Mouse (Mus musculus): ENCODE results near the gene Krtcap2. TPM values are rescaled to one million over a fixed set of nuclear protein-coding genes. Genes with fewer than 3 reads are reported as not detected.

Krtcap2 gene
- polyA plus RNA-seq, 1 experiment, result 299 TPM

DNA sequence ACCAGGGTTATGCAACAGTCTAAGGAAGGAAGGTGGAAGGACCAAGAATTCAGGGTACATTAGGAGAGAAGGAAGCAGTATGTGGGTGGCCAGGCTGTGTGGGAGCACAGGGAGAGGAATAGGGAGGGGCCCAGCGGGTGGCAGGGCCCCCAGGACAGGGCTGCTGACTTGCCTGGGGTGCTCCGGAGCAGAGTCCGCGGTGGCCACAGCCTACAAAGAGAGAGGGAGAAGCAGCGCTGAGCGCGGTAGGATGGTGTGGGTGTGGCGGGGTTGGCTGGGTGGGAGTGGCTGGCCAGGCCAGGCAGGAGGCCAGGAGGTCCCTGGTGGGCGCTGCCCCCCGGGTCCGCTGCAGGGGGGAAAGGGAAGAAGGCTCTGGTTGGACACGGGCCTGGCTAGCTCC, 7.3 kb upstream of the Krtcap2 start:
- no peaks in the 10 kb centered on the region for H3K79me3 ChIP-seq (ENCODE audit: low read depth)
- H3K79me2 ChIP-seq (ENCODE audit: control insufficient read depth, insufficient read depth), result no peaks in the 10 kb centered on the region
- H3K36me3 ChIP-seq (ENCODE audit: control insufficient read depth, insufficient read depth), result peaks cover 5% of the 10 kb centered on the region
- H3ac ChIP-seq (ENCODE audit: control insufficient read depth, insufficient read length, low read depth), result no peak overlapping the region
- TF ChIP-seq CTCF (IDR thresholded peaks at IDR 0.05; ENCODE audit: control insufficient read depth, insufficient read depth, insufficient read length) (no peak), CEBPB (IDR thresholded peaks at IDR 0.05; ENCODE audit: low read depth) (no peak), MYOD1 (IDR thresholded peaks at IDR 0.05; ENCODE audit: control insufficient read depth, insufficient read length, low read depth) (no peak), FOSL1 (IDR thresholded peaks at IDR 0.05; ENCODE audit: insufficient read depth, low read length, poor library complexity, severe bottlenecking) (no peak), MAX (IDR thresholded peaks at IDR 0.05) (no peak), MYOG (IDR thresholded peaks at IDR 0.05; ENCODE audit: control insufficient read depth, extremely low read depth, insufficient read length) (no peak), USF1 (IDR thresholded peaks at IDR 0.05; ENCODE audit: low read depth) (no peak)
- no peaks in the 10 kb centered on the region for H3K27me3 ChIP-seq (ENCODE audit: control insufficient read depth, insufficient read depth, insufficient read length)
- no peak overlapping the region for H3K4me3 ChIP-seq (ENCODE audit: insufficient read depth, poor library complexity, severe bottlenecking)

- peaks cover 12% of the 10 kb centered on the region for H3K79me2 ChIP-seq (ENCODE audit: control insufficient read depth, insufficient read depth)
- no peaks in the 10 kb centered on the region for H3K27me3 ChIP-seq (ENCODE audit: control insufficient read depth, insufficient read depth, insufficient read length)
- TF ChIP-seq MYOD1 (IDR thresholded peaks at IDR 0.05; ENCODE audit: control insufficient read depth, insufficient read length, low read depth), result no peak
- TF ChIP-seq FOSL1 (IDR thresholded peaks at IDR 0.05; ENCODE audit: insufficient read depth, low read length, poor library complexity, severe bottlenecking), result no peak
- peaks cover 8% of the 10 kb centered on the region for H3K79me3 ChIP-seq (ENCODE audit: low read depth)
- H3ac ChIP-seq (ENCODE audit: control insufficient read depth, insufficient read length, low read depth), result no peak overlapping the region
- H3K4me3 ChIP-seq (ENCODE audit: insufficient read depth, poor library complexity, severe bottlenecking), result no peak overlapping the region
- peaks cover 5% of the 10 kb centered on the region for H3K36me3 ChIP-seq (ENCODE audit: control insufficient read depth, insufficient read depth)
These were observed 3.4 kb upstream of the Krtcap2 start for GRCm38 (mm10) chr3:89242331-89242895.

- peaks cover 24% of the 10 kb centered on the region for H3K79me2 ChIP-seq (ENCODE audit: control insufficient read depth, insufficient read depth)
- H3ac ChIP-seq (ENCODE audit: control insufficient read depth, insufficient read length, low read depth), result peak overlapping the region; percentile 65
- peaks cover 9% of the 10 kb centered on the region for H3K36me3 ChIP-seq (ENCODE audit: control insufficient read depth, insufficient read depth)
- H3K4me3 ChIP-seq (ENCODE audit: insufficient read depth, poor library complexity, severe bottlenecking), result peak overlapping the region; percentile 14
- TF ChIP-seq USF1 (IDR thresholded peaks at IDR 0.05; ENCODE audit: low read depth) (no peak), MYOG (IDR thresholded peaks at IDR 0.05; ENCODE audit: control insufficient read depth, extremely low read depth, insufficient read length) (no peak), MAX (IDR thresholded peaks at IDR 0.05) (no peak), CTCF (IDR thresholded peaks at IDR 0.05; ENCODE audit: control insufficient read depth, insufficient read depth, insufficient read length) (peak; percentile 23), MYOD1 (IDR thresholded peaks at IDR 0.05; ENCODE audit: control insufficient read depth, insufficient read length, low read depth) (no peak), CEBPB (IDR thresholded peaks at IDR 0.05; ENCODE audit: low read depth) (peak; percentile 8), FOSL1 (IDR thresholded peaks at IDR 0.05; ENCODE audit: insufficient read depth, low read length, poor library complexity, severe bottlenecking) (no peak)
- H3K27me3 ChIP-seq (ENCODE audit: control insufficient read depth, insufficient read depth, insufficient read length), result no peaks in the 10 kb centered on the region
- peaks cover 8% of the 10 kb centered on the region for H3K79me3 ChIP-seq (ENCODE audit: low read depth)
These were observed 2.2 kb upstream of the Krtcap2 start for GRCm38 (mm10) chr3:89243609-89244008.

- no peaks in the 10 kb centered on the region for H3K27me3 ChIP-seq (ENCODE audit: control insufficient read depth, insufficient read depth, insufficient read length)
- peaks cover 27% of the 10 kb centered on the region for H3K79me2 ChIP-seq (ENCODE audit: control insufficient read depth, insufficient read depth)
- TF ChIP-seq FOSL1 (IDR thresholded peaks at IDR 0.05; ENCODE audit: insufficient read depth, low read length, poor library complexity, severe bottlenecking), result no peak
- TF ChIP-seq MYOD1 (IDR thresholded peaks at IDR 0.05; ENCODE audit: control insufficient read depth, insufficient read length, low read depth), result no peak
- TF ChIP-seq CTCF (IDR thresholded peaks at IDR 0.05; ENCODE audit: control insufficient read depth, insufficient read depth, insufficient read length), result no peak
- no peak for TF ChIP-seq CEBPB (IDR thresholded peaks at IDR 0.05; ENCODE audit: low read depth)
- TF ChIP-seq MYOG (IDR thresholded peaks at IDR 0.05; ENCODE audit: control insufficient read depth, extremely low read depth, insufficient read length), result no peak
- TF ChIP-seq MAX (IDR thresholded peaks at IDR 0.05), result no peak
- no peak for TF ChIP-seq USF1 (IDR thresholded peaks at IDR 0.05; ENCODE audit: low read depth)
- H3K79me3 ChIP-seq (ENCODE audit: low read depth), result peaks cover 8% of the 10 kb centered on the region
- H3K4me3 ChIP-seq (ENCODE audit: insufficient read depth, poor library complexity, severe bottlenecking), result peak overlapping the region; percentile 36
- peak overlapping the region; percentile 68 for H3ac ChIP-seq (ENCODE audit: control insufficient read depth, insufficient read length, low read depth)
- H3K36me3 ChIP-seq (ENCODE audit: control insufficient read depth, insufficient read depth), result peaks cover 9% of the 10 kb centered on the region
These were observed 1.4 kb upstream of the Krtcap2 start for GRCm38 (mm10) chr3:89244158-89244981.

DNA sequence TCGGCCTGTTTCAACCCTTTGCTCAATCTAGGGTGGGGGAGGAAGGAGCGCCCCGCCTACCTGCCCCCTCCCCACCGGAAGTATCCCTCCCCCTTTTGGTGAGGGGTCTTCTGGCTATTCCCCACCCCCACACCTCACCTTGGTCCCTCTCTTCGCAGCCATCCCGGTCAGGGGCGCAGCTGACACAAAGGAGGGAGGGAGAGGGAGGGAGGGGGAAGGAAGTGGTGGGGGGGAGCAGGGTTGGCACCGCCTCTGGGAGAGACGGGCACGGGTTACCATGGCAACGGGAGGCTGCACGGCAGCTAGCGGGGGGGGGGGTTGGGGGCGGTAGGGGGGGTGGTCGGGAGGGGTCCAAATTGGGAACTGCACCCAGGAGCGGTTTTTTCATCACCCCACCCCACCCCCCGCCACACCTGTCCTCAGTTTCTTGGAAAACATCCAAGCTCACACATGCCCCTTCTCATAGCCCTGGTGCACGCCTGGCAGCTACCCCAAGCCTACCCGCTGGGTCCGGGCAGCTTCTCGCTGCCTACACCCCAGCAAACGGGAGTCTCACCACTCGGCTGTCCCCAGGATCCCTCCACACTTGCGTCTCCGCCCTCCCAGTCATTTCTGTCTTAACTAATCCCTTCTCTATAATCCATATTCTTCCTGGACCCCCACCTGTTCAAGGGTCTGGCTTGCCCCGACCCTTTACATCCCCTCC, 631 bp upstream of the Krtcap2 start:
- peak overlapping the region; percentile 36 for H3K4me3 ChIP-seq (ENCODE audit: insufficient read depth, poor library complexity, severe bottlenecking)
- no peak for TF ChIP-seq MYOD1 (IDR thresholded peaks at IDR 0.05; ENCODE audit: control insufficient read depth, insufficient read length, low read depth)
- TF ChIP-seq CTCF (IDR thresholded peaks at IDR 0.05; ENCODE audit: control insufficient read depth, insufficient read depth, insufficient read length), result no peak
- no peak for TF ChIP-seq CEBPB (IDR thresholded peaks at IDR 0.05; ENCODE audit: low read depth)

More for the DNA sequence above, 631 bp upstream of the Krtcap2 start:
- Histone ChIP-seq H3K79me2 (ENCODE audit: control insufficient read depth, insufficient read depth) (peaks cover 27% of the 10 kb centered on the region), H3K27me3 (ENCODE audit: control insufficient read depth, insufficient read depth, insufficient read length) (no peaks in the 10 kb centered on the region), H3K79me3 (ENCODE audit: low read depth) (peaks cover 8% of the 10 kb centered on the region), H3ac (ENCODE audit: control insufficient read depth, insufficient read length, low read depth) (peak overlapping the region; percentile 55), H3K36me3 (ENCODE audit: control insufficient read depth, insufficient read depth) (peaks cover 9% of the 10 kb centered on the region)
